Mouse (Mus musculus) gastrocnemius, postnatal 25 days (tissue): Measurements from ENCODE around the gene Ccl21b. TPM values are rescaled to one million over a fixed set of nuclear protein-coding genes. Genes with fewer than 3 reads are reported as not detected.
"Not testable (repeated sequence)": the region's sequence is repeated elsewhere in the genome, so short reads cannot be mapped to it uniquely, and the experiment has no call there.

Experiments
- DNase-seq: peaks from one replicate; pipeline ENCODE4 v3.0.0; 2022
- long read RNA-seq, 2 experiments: library from polyadenylated mRNA; stranded (forward); transcript quantifications; one replicate each; pipeline ENCODE4 v2.0.0; 2021
- total RNA-seq, 2 experiments: library from RNA; stranded (reverse); gene quantifications; 1 replicate in 1 of 2; 2 replicates in 1 of 2; pipeline ENCODE4 v1.2.3; 2021

Ccl21b gene
- total RNA-seq: not detected
- long read RNA-seq, experiment 1, partial matches to known transcripts: 0 of 1 reads
- long read RNA-seq, experiment 1, other reads (novel, unspliced or antisense): 1 of 1 reads
- long read RNA-seq, experiment 2: 0 reads

DNA sequence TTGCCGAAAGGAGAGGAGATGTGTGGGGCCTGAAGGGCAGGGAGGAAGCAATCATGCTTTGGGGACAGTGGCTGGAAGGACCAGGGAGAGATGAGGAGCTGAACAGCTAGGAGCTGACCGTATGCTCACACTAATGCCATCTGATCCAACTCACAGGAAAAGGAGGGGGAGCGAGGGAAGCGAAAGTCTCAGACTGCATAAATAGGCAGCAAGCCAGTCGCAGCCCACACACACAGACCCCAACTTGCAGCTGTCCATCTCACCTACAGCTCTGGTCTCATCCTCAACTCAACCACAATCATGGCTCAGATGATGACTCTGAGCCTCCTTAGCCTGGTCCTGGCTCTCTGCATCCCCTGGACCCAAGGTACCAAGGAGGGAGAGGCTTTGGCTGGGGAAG is at the start of gene Ccl21b:
TSS of gene Ccl21b (plus strand) at position 301 of the 400 bp plus-strand sequence.
- DNase-seq: not testable (repeated sequence)

DNA sequence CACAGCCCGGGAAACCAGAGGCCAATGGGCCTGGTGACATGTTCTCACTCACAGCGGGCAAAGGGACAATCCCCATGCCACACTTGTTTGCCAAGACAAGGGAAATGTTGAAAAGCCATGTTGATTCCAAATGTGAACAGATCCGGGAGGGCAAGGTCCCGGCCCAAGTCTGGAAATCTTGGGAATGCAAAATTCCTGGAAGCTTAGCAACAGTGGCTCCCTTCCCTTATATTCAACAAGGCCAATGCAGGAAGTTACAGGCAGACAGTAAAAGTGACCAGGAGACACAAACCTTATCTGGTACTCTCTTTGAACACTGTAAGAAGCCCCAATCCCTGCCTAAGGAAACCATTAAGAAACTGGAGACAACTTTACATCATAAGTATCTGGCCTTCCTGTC is 15.2 kb upstream of the Ccl21b start, which contains the start of gene Gm10600:
TSS of gene Gm10600 (plus strand) at position 301 of the 400 bp plus-strand sequence.
- DNase-seq: not testable (repeated sequence)

DNA sequence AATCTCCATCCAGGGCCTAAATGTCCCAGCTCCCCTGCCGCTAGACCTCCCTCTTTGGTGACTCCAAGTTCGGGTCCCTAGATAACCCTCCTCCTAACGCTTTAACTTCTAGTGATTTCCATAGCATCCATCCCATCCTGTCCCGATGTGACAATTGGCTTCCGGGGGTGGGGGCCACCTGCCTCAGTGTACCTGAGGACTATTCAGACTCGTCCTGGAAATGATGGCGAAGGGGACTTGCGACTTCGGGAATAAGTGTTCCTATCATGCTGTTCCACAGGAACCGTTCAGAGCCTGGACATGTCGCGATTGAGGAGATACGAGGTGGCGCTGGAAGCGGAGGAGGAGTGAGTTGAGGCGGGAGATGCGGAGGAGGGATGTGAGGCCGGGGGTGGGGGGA is 38.4 kb downstream of the Ccl21b start, which contains the start of gene Gm21953:
TSS of gene Gm21953 (plus strand) at position 301 of the 400 bp plus-strand sequence.
- not testable (repeated sequence) for DNase-seq

Other genes with a start within 250 kb of the Ccl21b start
- not detected for gene Gm21093, start 221.0 kb upstream of the Ccl21b start, total RNA-seq
- gene Gm3893, start 164.6 kb upstream of the Ccl21b start, total RNA-seq: not detected
- 10 to 100 TPM in 1 of 2 experiments, 1 to 10 TPM in 1; 8.2 to 14.6 TPM for gene Gm13304, start 140.9 kb upstream of the Ccl21b start, total RNA-seq
- 1 to 10 TPM in 1 of 2 experiments, not detected in 1; 1.1 TPM for gene Gm13306, start 102.3 kb upstream of the Ccl21b start, total RNA-seq
- under 1 TPM in 1 of 2 experiments, not detected in 1; 0.84 TPM for gene Gm13305, start 87.2 kb upstream of the Ccl21b start, total RNA-seq
- gene Gm10600, start 15.1 kb upstream of the Ccl21b start, total RNA-seq: under 1 TPM; 0.43 to 0.46 TPM
- not detected for gene Gm21953, start 38.5 kb downstream of the Ccl21b start, total RNA-seq
- not detected for gene Fam205a3, start 62.6 kb downstream of the Ccl21b start, total RNA-seq
- gene Gm21586, start 183.6 kb downstream of the Ccl21b start, total RNA-seq: not detected
- not detected for gene Gm2163, start 211.0 kb downstream of the Ccl21b start, total RNA-seq